Mouse (Mus musculus) frontal cortex, adult 2 months (tissue): ENCODE data around the gene Thpo. TPM values are rescaled to one million over a fixed set of nuclear protein-coding genes. Genes with fewer than 3 reads are reported as not detected.

Experiments
- polyA plus RNA-seq: library from polyadenylated mRNA; depleted of rRNA; stranded (reverse); fragments of >200 nt; gene quantifications from 2 replicates; pipeline ENCODE4 v1.2.3, GENCODE M21; 2012; rRNA removed

Thpo gene
- polyA plus RNA-seq, 1 experiment: 18.2 TPM

Other genes starting within 250 kb of the Thpo start
- 40.7 and 46.6 TPM in 2 replicates for gene Eif2b5, start 235.7 kb downstream of the Thpo start, polyA plus RNA-seq
- 50.7 and 54.1 TPM in 2 replicates for gene Dvl3, start 217.5 kb downstream of the Thpo start, polyA plus RNA-seq
- gene Ap2m1, start 199.0 kb downstream of the Thpo start, polyA plus RNA-seq: 1,374 and 1,412 TPM in 2 replicates
- gene Abcf3, start 185.9 kb downstream of the Thpo start, polyA plus RNA-seq: 72.5 and 86.0 TPM in 2 replicates
- 70.4 and 77.5 TPM in 2 replicates for gene Vwa5b2, start 145.0 kb downstream of the Thpo start, polyA plus RNA-seq
- 2.3 and 3.2 TPM in 2 replicates for gene Eef1akmt4, start 122.9 kb downstream of the Thpo start, polyA plus RNA-seq
- gene Gm49333, start 122.9 kb downstream of the Thpo start, polyA plus RNA-seq: 0.14 TPM in 1 of 2 replicates, not detected in the other
- 19.0 and 21.1 TPM in 2 replicates for gene Alg3, start 122.8 kb downstream of the Thpo start, polyA plus RNA-seq
- gene Camk2n2, start 113.2 kb downstream of the Thpo start, polyA plus RNA-seq: 125 and 142 TPM in 2 replicates
- 36.6 and 42.7 TPM in 2 replicates for gene Ece2, start 104.7 kb downstream of the Thpo start, polyA plus RNA-seq
- gene Psmd2, start 82.9 kb downstream of the Thpo start, polyA plus RNA-seq: 155 and 184 TPM in 2 replicates
- 164 and 169 TPM in 2 replicates for gene Eif4g1, start 66.2 kb downstream of the Thpo start, polyA plus RNA-seq
- gene Fam131a, start 41.3 kb downstream of the Thpo start, polyA plus RNA-seq: 253 and 271 TPM in 2 replicates
- 42.6 and 45.7 TPM in 2 replicates for gene Polr2h, start 16.8 kb downstream of the Thpo start, polyA plus RNA-seq
- 92.6 and 107 TPM in 2 replicates for gene Clcn2, start 16.8 kb downstream of the Thpo start, polyA plus RNA-seq
- gene Chrd, start 1.4 kb downstream of the Thpo start, polyA plus RNA-seq: 38.8 and 49.9 TPM in 2 replicates